Mouse (Mus musculus) liver, embryonic 11.5 days (tissue): ENCODE results near the gene Socs4. TPM values are rescaled to one million over a fixed set of nuclear protein-coding genes. Genes with fewer than 3 reads are reported as not detected.
"Not testable (repeated sequence)": the region's sequence is repeated elsewhere in the genome, so short reads cannot be mapped to it uniquely, and the experiment has no call there.

Experiments
- ATAC-seq: fragments of 200-750 bp; cut with Nextera tagmentation; replicated peaks from 2 replicates; pipeline ENCODE4 v1.8.0; 2017; ENCODE audit warnings: moderate number of reproducible peaks, mild to moderate bottlenecking, moderate TSS enrichment, moderate library complexity; ENCODE audit not compliant: low FRiP score
- DNase-seq: peaks from one replicate; pipeline ENCODE4 v3.0.0-alpha.2; 2017; ENCODE audit warnings: low spot score
- H3K27ac ChIP-seq: fragments of 300-500 bp; sonication (generic); 2 replicates; pipeline ENCODE4 v1.5.1; 2014; ENCODE audit warnings: mild to moderate bottlenecking, low read depth, low read length, control low read depth
- H3K27me3 ChIP-seq: fragments of 300-500 bp; sonication (generic); replicated peaks from 2 replicates; pipeline ENCODE4 v1.6.1; 2014; ENCODE audit warnings: low read length, mixed read lengths; ENCODE audit not compliant: control insufficient read depth, insufficient read depth
- H3K36me3 ChIP-seq: fragments of 300-500 bp; sonication (generic); 2 replicates; pipeline ENCODE4 v1.6.1; 2014; ENCODE audit warnings: mild to moderate bottlenecking, low read length, moderate library complexity, mixed read lengths; ENCODE audit not compliant: control insufficient read depth, insufficient read depth
- H3K4me1 ChIP-seq: fragments of 300-500 bp; sonication (generic); replicated peaks from 2 replicates; pipeline ENCODE4 v1.6.1; 2014; ENCODE audit warnings: low read length, mixed read lengths; ENCODE audit not compliant: control insufficient read depth, insufficient read depth
- H3K4me2 ChIP-seq: fragments of 300-500 bp; sonication (generic); 2 replicates; pipeline ENCODE4 v1.6.1; 2014; ENCODE audit warnings: mild to moderate bottlenecking, control low read depth, moderate library complexity
- H3K4me3 ChIP-seq: fragments of 300-500 bp; sonication (generic); 2 replicates; pipeline ENCODE4 v1.5.1; 2014; ENCODE audit warnings: low read depth, low read length, control low read depth
- H3K9ac ChIP-seq: fragments of 300-500 bp; sonication (generic); 2 replicates; pipeline ENCODE4 v1.6.1; 2014; ENCODE audit warnings: low read depth, low read length, control low read depth
- H3K9me3 ChIP-seq: fragments of 300-500 bp; sonication (generic); 2 replicates; pipeline ENCODE4 v1.6.1; 2016; ENCODE audit warnings: low read length, inconsistent platforms, mixed read lengths; ENCODE audit not compliant: control insufficient read depth
- WGBS: fragments of 180-500 bp; shearing (Covaris S2); extraction: QIAGEN DNeasy Blood & Tissue Kit; methylation state at CpG from one replicate; pipeline ENCODE4 v1.1.7; 2014; 5-methylcytosine and 5-hydroxymethylcytosine counted together
- polyA plus RNA-seq: library from polyadenylated mRNA; unstranded; fragments of >200 nt; fragmentation: Nextera tagmentation; extraction: Ambion mirVana; gene quantifications from 2 replicates; pipeline ENCODE4 v1.2.1, GENCODE M21; 2014

Gene Socs4
- polyA plus RNA-seq, 1 experiment from 2014 or later = 4.6 TPM

DNA sequence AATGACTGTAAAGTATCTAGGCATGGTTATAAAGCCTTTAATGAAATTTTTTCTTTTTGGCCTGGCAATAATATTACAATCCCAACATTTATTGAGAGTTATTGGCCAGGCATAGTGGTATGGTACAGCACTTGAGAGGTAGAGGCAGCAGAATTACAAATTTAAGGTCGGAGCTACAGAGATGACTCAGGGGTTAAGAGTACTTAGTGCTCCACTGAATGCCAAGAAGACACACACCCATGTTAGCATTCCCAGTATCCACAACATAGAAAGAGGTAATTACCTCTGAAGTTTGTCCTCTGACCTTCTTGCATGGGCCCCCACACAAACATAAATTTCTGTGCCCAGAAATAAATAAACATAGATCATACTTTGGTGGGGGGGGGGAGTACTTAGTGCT lies 32.3 kb downstream of the Socs4 start:
- Histone ChIP-seq H3K4me1 (peaks cover 8% of the 10 kb centered on the region; the same call in 1 of the 2 replicates), H3K36me3 (peaks cover 29% of the 10 kb centered on the region), H3K27me3 (no peaks in the 10 kb centered on the region), H3K27ac (no peak overlapping the region), H3K4me3 (no peak overlapping the region), H3K9me3 (no peaks in the 10 kb centered on the region), H3K9ac (no peak overlapping the region), H3K4me2 (no peak overlapping the region)
- no peak for DNase-seq
- 97% methylated on average over 1 of the region's 1 CpGs for WGBS
- no peak for ATAC-seq

DNA sequence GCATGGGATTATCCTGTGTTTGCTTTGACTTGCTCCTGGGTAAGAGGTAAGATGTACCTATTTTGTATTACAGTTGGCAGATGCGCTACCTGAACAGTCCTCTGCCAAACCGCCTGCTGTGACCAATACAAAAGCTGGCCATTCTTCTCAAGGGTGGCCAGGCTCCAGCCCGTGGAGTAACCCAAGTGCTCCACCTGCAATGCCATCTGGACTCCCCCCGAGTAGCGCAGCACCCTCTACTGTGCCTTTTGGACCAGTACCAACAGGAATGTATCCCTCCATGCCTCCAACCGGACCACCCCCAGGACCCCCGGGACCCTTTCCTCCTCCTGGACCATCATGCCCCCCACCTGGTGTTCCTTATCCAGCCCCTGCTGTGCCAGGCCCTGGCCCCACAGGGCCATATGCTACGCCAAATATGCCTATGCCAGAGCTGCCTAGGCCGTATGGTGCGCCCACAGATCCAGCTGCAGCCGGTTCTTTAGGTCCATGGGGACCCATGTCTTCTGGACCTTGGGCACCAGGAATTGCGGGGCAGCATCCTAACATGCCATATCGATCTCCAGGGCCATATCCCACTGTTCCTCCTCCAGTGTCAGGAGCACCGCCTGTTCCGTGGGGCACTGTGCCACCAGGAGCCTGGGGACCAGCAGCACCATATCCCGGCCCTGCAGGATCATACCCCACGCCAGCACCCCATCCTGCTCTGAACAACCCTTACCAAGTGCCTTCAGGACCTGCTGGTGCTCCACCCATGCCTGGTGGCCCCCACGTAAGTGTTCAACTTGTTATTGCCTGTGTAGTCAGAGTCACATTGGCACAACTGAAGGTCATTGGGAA lies 33.8 kb downstream of the Socs4 start:
- ATAC-seq = no peak
- Histone ChIP-seq H3K36me3 (peaks cover 29% of the 10 kb centered on the region), H3K27ac (no peak overlapping the region), H3K9ac (no peak overlapping the region), H3K4me2 (no peak overlapping the region), H3K4me3 (no peak overlapping the region), H3K4me1 (0 out of 2 replicates have a peak, but pooled peaks cover 2% of the 10 kb centered on the region), H3K27me3 (no peaks in the 10 kb centered on the region), H3K9me3 (no peaks in the 10 kb centered on the region)
- 95% methylated on average over 18 of the region's 18 CpGs for WGBS
- peak; percentile 29 for DNase-seq

DNA sequence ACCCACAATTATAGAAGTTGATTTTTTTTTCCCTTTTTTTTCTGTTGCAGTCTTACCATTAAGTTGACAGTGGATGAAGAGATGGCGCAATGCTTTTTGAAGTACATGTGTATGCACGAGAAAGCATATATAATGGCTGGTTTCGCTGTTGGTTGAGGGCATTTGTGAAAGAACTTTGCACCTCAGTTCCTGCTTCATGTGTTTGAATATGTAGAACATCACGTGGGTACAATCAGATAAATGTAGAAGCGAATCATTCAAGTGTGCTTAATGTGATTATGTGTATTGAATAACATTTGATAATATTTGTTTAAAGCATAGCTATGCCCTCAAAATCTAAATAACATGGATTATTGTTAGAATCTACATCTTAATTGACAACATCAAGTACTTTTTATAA lies 42.6 kb downstream of the Socs4 start:
- peaks cover 6% of the 10 kb centered on the region for H3K4me1 ChIP-seq
- H3K4me2 ChIP-seq = no peak overlapping the region
- H3K9me3 ChIP-seq = no peaks in the 10 kb centered on the region
- no peak overlapping the region for H3K27ac ChIP-seq
- DNase-seq (no peak), ATAC-seq (no peak)
- H3K4me3 ChIP-seq = no peak overlapping the region
- WGBS = 92% methylated on average over 5 of the region's 5 CpGs
- H3K27me3 ChIP-seq = no peaks in the 10 kb centered on the region
- peaks cover 18% of the 10 kb centered on the region; the same call in 1 of the 2 replicates for H3K36me3 ChIP-seq
- no peak overlapping the region for H3K9ac ChIP-seq

DNA sequence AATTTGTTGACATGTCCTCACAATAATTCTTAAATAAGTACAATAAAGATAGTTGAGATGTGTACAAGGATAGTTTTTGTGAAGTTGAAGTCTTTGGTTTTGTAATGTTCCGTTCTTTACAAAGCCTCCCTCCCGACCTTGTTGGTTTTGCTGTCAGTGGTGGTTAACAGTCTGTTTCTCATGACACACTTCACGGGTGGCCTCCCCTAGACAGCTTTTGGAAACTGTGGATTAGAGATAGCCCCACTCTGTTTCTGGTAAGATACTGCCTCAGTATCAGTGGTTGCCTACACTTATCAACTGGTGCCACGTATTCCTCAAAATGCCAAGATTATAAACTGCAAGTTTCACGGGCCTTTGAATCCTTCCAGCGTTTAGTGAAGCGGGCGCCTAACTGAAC lies 44.9 kb downstream of the Socs4 start:
- H3K36me3 ChIP-seq = peaks cover 12% of the 10 kb centered on the region; the same call in 1 of the 2 replicates
- 56% methylated on average over 6 of the region's 8 CpGs for WGBS
- peak; percentile 98 for ATAC-seq
- not testable (repeated sequence) for H3K27ac ChIP-seq, H3K4me2 ChIP-seq, H3K4me1 ChIP-seq, H3K9me3 ChIP-seq, DNase-seq, H3K27me3 ChIP-seq, H3K4me3 ChIP-seq, H3K9ac ChIP-seq

DNA sequence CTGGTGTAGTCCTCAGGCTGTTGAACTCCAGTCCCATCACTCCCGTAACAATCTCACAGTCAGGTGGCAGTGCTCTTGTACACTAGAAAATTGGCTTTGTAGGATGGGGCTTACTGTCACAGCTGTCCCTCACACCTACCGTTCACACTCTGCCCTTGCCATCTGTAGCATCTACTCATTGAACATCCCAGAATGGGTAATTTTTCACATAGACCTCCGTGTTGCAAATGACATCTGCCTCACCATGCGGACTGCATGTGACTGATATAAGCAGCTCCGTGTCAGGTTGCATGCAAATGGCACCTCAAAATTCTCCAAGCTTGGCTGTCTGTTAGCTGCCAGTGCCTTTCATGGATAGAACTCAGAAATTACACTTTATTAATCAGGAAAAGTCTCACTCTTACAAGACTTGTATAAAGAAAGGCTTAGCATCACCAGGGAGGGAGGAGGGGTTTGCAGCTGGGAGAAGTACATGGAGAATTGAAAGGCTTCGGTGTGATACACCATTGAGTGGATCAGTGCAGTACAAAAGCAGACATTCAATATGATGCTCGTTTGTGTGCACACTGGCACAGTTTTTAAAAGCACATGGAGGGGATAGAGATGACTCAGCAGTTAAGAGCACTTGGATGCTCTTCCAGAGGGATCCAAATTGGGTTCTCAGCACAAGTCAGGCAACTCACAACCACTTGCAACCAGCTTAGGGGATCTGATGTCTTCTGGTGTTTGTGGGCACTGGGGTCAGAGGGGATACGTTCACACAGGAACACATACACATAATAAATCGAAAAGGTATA lies 49.4 kb downstream of the Socs4 start:
- Histone ChIP-seq H3K9ac (no peak overlapping the region), H3K27ac (no peak overlapping the region), H3K4me1 (no peaks in the 10 kb centered on the region), H3K27me3 (no peaks in the 10 kb centered on the region), H3K36me3 (peaks cover 7% of the 10 kb centered on the region; the same call in 1 of the 2 replicates), H3K4me3 (no peak overlapping the region), H3K9me3 (no peaks in the 10 kb centered on the region), H3K4me2 (no peak overlapping the region)
- no peak for DNase-seq
- no peak for ATAC-seq
- 83% methylated on average over 9 of the region's 9 CpGs for WGBS

DNA sequence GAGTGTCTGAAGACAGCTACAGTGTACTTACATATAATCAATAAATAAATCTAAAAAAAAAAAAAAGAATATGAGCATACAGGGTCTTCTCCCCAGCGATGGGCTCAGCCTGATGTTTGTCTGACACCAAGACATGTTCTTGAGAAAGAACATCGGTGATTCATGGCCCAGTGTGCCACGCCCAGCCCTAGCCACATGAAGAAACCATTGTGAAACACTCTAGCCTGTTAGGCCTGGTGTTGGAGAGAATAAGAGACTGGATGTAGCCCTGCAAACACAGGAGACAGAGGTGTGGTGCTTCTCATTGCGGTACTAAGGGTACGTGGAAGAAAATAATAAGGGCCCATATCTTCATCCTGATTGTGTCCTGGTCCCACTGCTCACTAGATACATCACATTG lies 50.6 kb downstream of the Socs4 start:
- Histone ChIP-seq H3K9me3 (no peaks in the 10 kb centered on the region), H3K27ac (no peak overlapping the region), H3K36me3 (peaks cover 5% of the 10 kb centered on the region; the same call in 1 of the 2 replicates), H3K9ac (no peak overlapping the region), H3K4me2 (no peak overlapping the region), H3K4me1 (no peaks in the 10 kb centered on the region), H3K4me3 (no peak overlapping the region), H3K27me3 (no peaks in the 10 kb centered on the region)
- DNase-seq = no peak
- 89% methylated on average over 5 of the region's 5 CpGs for WGBS
- ATAC-seq = no peak

DNA sequence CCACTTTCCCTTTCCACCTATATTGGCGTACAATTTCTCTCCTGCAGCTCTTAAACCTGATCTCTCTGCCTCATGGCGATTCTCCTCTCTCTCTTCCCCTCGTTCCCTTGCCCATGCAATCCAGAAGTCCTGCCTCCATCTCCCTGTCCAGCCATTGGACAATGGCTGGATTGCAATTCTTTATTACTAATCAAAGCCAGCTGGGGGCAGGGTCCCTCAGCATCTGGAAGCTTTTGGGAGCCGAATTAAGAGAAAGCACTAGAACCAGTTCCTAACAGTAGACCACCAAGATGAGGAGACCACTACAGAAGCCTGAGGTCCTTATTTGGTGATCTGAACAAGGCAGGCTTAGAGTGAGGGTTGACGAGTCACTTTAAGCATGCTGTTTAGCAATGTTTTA lies 55.2 kb downstream of the Socs4 start:
- no peak overlapping the region for H3K4me2 ChIP-seq
- no peaks in the 10 kb centered on the region for H3K9me3 ChIP-seq
- no peak overlapping the region for H3K9ac ChIP-seq
- 66% methylated on average over 5 of the region's 5 CpGs for WGBS
- DNase-seq (no peak), ATAC-seq (no peak)
- no peaks in the 10 kb centered on the region for H3K4me1 ChIP-seq
- H3K27ac ChIP-seq = no peak overlapping the region
- no peak overlapping the region for H3K4me3 ChIP-seq
- no peaks in the 10 kb centered on the region for H3K36me3 ChIP-seq
- no peaks in the 10 kb centered on the region for H3K27me3 ChIP-seq

DNA sequence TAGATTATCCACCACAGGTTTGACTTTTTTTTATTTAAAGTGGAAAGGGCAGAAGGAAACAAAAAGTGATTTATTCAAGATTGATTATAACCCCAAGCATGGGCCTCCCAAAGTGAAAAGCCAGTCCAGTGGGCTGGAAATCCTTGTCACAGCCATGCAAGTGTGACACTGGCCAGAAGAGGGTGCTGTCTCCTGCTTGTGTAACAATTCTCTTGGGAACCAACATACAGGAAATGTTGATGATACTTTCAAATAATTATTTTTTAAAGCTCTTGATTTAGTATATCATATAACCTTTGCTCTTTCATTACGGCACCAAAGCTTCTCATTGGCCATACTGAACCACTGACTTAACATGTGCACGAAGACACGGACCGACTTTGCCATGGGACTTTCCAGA lies 58.1 kb downstream of the Socs4 start:
- no peaks in the 10 kb centered on the region for H3K36me3 ChIP-seq
- ATAC-seq = no peak
- no peak overlapping the region for H3K9ac ChIP-seq
- no peaks in the 10 kb centered on the region for H3K27me3 ChIP-seq
- H3K4me2 ChIP-seq = no peak overlapping the region
- DNase-seq = no peak
- H3K4me1 ChIP-seq = no peaks in the 10 kb centered on the region
- WGBS = 75% methylated on average over 4 of the region's 4 CpGs
- H3K9me3 ChIP-seq = no peaks in the 10 kb centered on the region
- no peak overlapping the region for H3K27ac ChIP-seq
- H3K4me3 ChIP-seq = no peak overlapping the region
